Mouse (Mus musculus): Measurements from ENCODE around the gene Gtf2a1. TPM values are rescaled to one million over a fixed set of nuclear protein-coding genes. Genes with fewer than 3 reads are reported as not detected.

Gtf2a1 gene
- total and polyA plus RNA-seq, 3 experiments: 19.2 to 34.5 (median 25.7) TPM

DNA sequence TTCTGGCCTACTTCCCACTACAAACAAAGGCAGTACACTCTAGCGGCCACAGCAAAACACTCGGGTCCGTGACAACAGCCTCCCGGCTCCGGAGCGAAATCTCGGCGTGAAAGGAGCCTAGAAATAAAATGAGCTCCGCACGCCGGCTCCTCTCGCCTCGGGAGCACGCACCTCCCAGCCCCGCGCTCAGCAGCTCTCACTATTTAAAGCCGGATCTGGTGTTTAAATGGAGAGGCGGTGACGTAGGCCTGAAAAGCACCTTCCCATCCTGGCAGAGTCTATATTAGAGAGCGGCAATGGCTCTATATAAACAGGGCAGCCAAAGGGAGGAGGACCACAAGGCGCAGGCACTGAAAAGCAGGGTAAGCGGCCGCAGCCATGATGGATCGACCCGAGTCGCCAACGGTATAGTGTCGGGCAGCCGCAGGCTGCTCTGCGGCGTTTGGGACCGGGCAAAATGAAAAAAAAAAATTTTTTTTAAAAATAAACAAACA, 2.1 kb downstream of the Gtf2a1 start:
- H3K36me3 ChIP-seq (replicated peaks in 1 of 2; ENCODE audit: control insufficient read depth in 1 of 2, insufficient read depth in 1 of 2, low read length in 1 of 2): peaks cover 12 to 24% of the 10 kb centered on the region in 2 experiments
- no peak for TF ChIP-seq JUN (IDR thresholded peaks at IDR 0.05; ENCODE audit: insufficient read depth, low read depth, low read length)
- TF ChIP-seq TCF12 (IDR thresholded peaks at IDR 0.05; ENCODE audit: low read depth, low read length): peak; percentile 81
- TF ChIP-seq CTCF (conservative IDR thresholded peaks at IDR 0.05 in 1 of 2, IDR thresholded peaks at IDR 0.05 in 1 of 2; ENCODE audit: low read depth in 2 of 2, low read length in 2 of 2): no peak
- TF ChIP-seq NRF1 (IDR thresholded peaks at IDR 0.05; ENCODE audit: low read depth, low read length): peak; percentile 57
- peak; percentile 98 for TF ChIP-seq NELFE (IDR thresholded peaks at IDR 0.05; ENCODE audit: low read depth, low read length)
- peak; percentile 23; the same call in 1 of the 2 replicates for TF ChIP-seq RCOR1 (conservative IDR thresholded peaks at IDR 0.05; ENCODE audit: low read depth, low read length)
- TF ChIP-seq TBP (conservative IDR thresholded peaks at IDR 0.05; ENCODE audit: low read depth, low read length): peak; percentile 98
- peak; percentile 99 for TF ChIP-seq POLR2AphosphoS2 (IDR thresholded peaks at IDR 0.05; ENCODE audit: low read depth, low read length)
- no peak for TF ChIP-seq USF2 (conservative IDR thresholded peaks at IDR 0.05; ENCODE audit: low read depth, low read length)
- TF ChIP-seq SIN3A (IDR thresholded peaks at IDR 0.05; ENCODE audit: low read length): peak; percentile 83
- TF ChIP-seq ELF1 (IDR thresholded peaks at IDR 0.05; ENCODE audit: low read depth, low read length): 0 out of 2 replicates have a peak, but pooled peaks have one; percentile 31
- no peak for TF ChIP-seq RAD21 (IDR thresholded peaks at IDR 0.05; ENCODE audit: low read depth, low read length)
- peak; percentile 51; the same call in 1 of the 2 replicates for TF ChIP-seq BHLHE40 (IDR thresholded peaks at IDR 0.05; ENCODE audit: low read depth, low read length)
- TF ChIP-seq ZKSCAN1 (IDR thresholded peaks at IDR 0.05; ENCODE audit: borderline replicate concordance, low read depth, low read length): no peak
- peak; percentile 86; the same call in 1 of the 2 replicates for TF ChIP-seq CHD1 (IDR thresholded peaks at IDR 0.05; ENCODE audit: low read depth, low read length)
- peak; percentile 55; the same call in 1 of the 2 replicates for TF ChIP-seq ETS1 (conservative IDR thresholded peaks at IDR 0.05; ENCODE audit: low read depth, low read length)
- TF ChIP-seq SMC3 (IDR thresholded peaks at IDR 0.05; ENCODE audit: low read depth, low read length): no peak
- peak; percentile 88; the same call in 1 of the 2 replicates for TF ChIP-seq MXI1 (IDR thresholded peaks at IDR 0.05; ENCODE audit: low read depth, low read length)
- TF ChIP-seq HCFC1 (IDR thresholded peaks at IDR 0.05; ENCODE audit: low read depth, low read length): peak; percentile 42
- peak; percentile 14; the same call in 1 of the 2 replicates for TF ChIP-seq MEF2A (IDR thresholded peaks at IDR 0.05; ENCODE audit: borderline replicate concordance, low read depth, low read length)
- no peak for TF ChIP-seq PAX5 (IDR thresholded peaks at IDR 0.05; ENCODE audit: low read length)
- peak; percentile 53 for TF ChIP-seq IRF4 (IDR thresholded peaks at IDR 0.05; ENCODE audit: low read depth, low read length)
- TF ChIP-seq MAZ (IDR thresholded peaks at IDR 0.05; ENCODE audit: low read depth, low read length): 0 out of 2 replicates have a peak, but pooled peaks have one; percentile 60
- TF ChIP-seq JUND (conservative IDR thresholded peaks at IDR 0.05; ENCODE audit: low read depth, low read length): no peak
- peak; percentile 100 for TF ChIP-seq POLR2A (IDR thresholded peaks at IDR 0.05; ENCODE audit: low read depth, low read length)
- TF ChIP-seq USF1 (IDR thresholded peaks at IDR 0.05; ENCODE audit: low read depth, low read length): no peak
- 0 out of 2 replicates have a peak, but pooled peaks have one; percentile 12 for TF ChIP-seq CHD2 (IDR thresholded peaks at IDR 0.05; ENCODE audit: low read length)
- peak; percentile 99 for TF ChIP-seq ZMIZ1 (IDR thresholded peaks at IDR 0.05; ENCODE audit: low read depth, low read length)
- H3K4me1 ChIP-seq (ENCODE audit: control insufficient read depth in 1 of 2, insufficient read depth in 2 of 2): peaks cover 9 to 48% of the 10 kb centered on the region in 2 experiments
- H3K79me2 ChIP-seq (replicated peaks; ENCODE audit: control insufficient read depth, extremely low read depth, insufficient read depth, poor library complexity, severe bottlenecking): peaks cover 39% of the 10 kb centered on the region
- in situ Hi-C loops (cut with MboI; ENCODE audit: low pct_ligation_motif_present, low pct_unique_long_range_greater_than_20kb, low sequenced_read_pairs) (no loop called here), dilution Hi-C loops (cut with MboI; ENCODE audit: extremely low pct_ligation_motif_present, extremely low pct_unique_long_range_greater_than_20kb, low sequenced_read_pairs) (no loop called here)
- H3K9me3 ChIP-seq (replicated peaks; ENCODE audit: low read length): peaks cover 6% of the 10 kb centered on the region
- peak; percentile 95 for DNase-seq (ENCODE audit: extremely low read depth)
- peak overlapping the region; percentile 36 for H3K27ac ChIP-seq (ENCODE audit: insufficient read depth, low read depth)
- H3K9ac ChIP-seq (ENCODE audit: insufficient read depth, low read depth): peak overlapping the region; percentile 100
- H3K27me3 ChIP-seq (replicated peaks): no peaks in the 10 kb centered on the region
- H3K4me3 ChIP-seq (replicated peaks in 1 of 3; ENCODE audit: low read depth in 2 of 3, low read length in 2 of 3, poor library complexity in 1 of 3): peak overlapping the region; percentile 67 to 96 (median 69)
- peak overlapping the region; percentile 93 for H3K4me2 ChIP-seq (ENCODE audit: insufficient read depth, low read depth, poor library complexity, severe bottlenecking)
